Mouse (Mus musculus) bone marrow macrophage, adult 2 months (primary cell): ENCODE results near the gene AW011738.

Experiments
- CTCF ChIP-seq: IDR thresholded peaks from 2 replicates; pipeline ENCODE4 v1.5.1; 2012; ENCODE audit warnings: low read depth, mild to moderate bottlenecking, low read length, moderate library complexity
- POLR2A ChIP-seq: IDR thresholded peaks from 2 replicates; pipeline ENCODE4 v1.6.1; 2012; ENCODE audit warnings: mild to moderate bottlenecking, low read depth, low read length, borderline replicate concordance

DNA sequence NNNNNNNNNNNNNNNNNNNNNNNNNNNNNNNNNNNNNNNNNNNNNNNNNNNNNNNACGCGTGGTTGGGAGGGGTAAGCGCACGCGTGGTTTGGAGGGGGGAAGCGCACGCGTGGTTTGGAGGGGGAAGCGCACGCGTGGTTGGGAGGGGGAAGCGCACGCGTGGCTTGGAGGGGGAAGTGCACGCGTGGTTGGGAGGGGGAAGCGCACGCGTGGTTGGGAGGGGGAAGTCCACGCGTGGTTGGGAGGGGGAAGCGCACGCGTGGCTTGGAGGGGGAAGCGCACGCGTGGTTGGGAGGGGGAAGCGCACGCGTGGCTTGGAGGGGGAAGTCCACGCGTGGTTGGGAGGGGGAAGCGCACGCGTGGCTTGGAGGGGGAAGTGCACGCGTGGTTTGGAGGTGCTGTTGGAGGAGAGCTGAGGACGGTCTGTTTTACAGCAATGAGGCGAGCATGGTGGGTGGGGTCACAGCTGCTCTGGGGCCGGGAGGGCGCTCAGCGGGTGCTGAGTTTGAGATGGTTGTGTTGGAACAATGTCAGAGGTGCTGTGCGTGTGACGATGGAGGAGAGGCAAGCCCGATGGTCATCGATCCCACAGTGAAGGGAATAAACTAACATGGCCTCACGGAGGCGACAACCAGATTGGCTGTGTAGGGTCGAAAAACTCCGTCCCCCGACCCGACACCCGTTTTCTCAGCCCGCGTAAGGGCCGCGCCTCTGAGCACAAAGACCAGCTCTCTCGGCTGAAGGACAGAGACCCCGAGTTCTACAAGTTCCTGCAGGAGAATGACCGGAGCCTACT lies 33.7 kb downstream of the AW011738 start:
- TF ChIP-seq POLR2A (no peak), CTCF (no peak)
